Mouse (Mus musculus) cerebellum, adult 2 months (tissue): ENCODE measurements around the gene Cog5.

Source experiments
- CTCF ChIP-seq: fragments of 200-500 bp; IDR thresholded peaks from 2 replicates; pipeline ENCODE4 v1.5.1; 2011; ENCODE audit warnings: low read depth, mild to moderate bottlenecking, control low read depth, low read length, moderate library complexity, borderline replicate concordance; ENCODE audit not compliant: insufficient read depth
- POLR2A ChIP-seq: fragments of 200-500 bp; IDR thresholded peaks from 2 replicates; pipeline ENCODE4 v1.6.1; 2011; ENCODE audit warnings: low read length, control low read depth, borderline replicate concordance; ENCODE audit not compliant: insufficient read depth

GRCm38 (mm10) chr12:31900391-31900914 lies 245.8 kb downstream of the Cog5 start:
- TF ChIP-seq CTCF (no peak), POLR2A (no peak)
